Mouse (Mus musculus): ENCODE data around the gene Ercc1. TPM values are rescaled to one million over a fixed set of nuclear protein-coding genes. Genes with fewer than 3 reads are reported as not detected.

The Ercc1 gene
- polyA plus RNA-seq, 1 experiment from 2014 or later: 86.0 TPM

- Histone ChIP-seq H3K4me3 (ENCODE audit: low read depth, low read length) (no peak overlapping the region), H3K27ac (ENCODE audit: low read length) (no peak overlapping the region), H3K4me2 (replicated peaks; ENCODE audit: low read depth, low read length) (no peak overlapping the region), H3K9me3 (ENCODE audit: control insufficient read depth, low read depth, low read length) (no peaks in the 10 kb centered on the region), H3K4me1 (ENCODE audit: control insufficient read depth, insufficient read depth, low read length) (0 out of 2 replicates have a peak, but pooled peaks cover 2% of the 10 kb centered on the region), H3K27me3 (ENCODE audit: control insufficient read depth, insufficient read depth, low read length) (no peaks in the 10 kb centered on the region), H3K9ac (replicated peaks; ENCODE audit: low read depth, low read length) (no peak overlapping the region), H3K36me3 (ENCODE audit: control insufficient read depth, insufficient read depth, low read length) (peaks cover 52% of the 10 kb centered on the region)
- WGBS: 82% methylated on average over 8 of the region's 8 CpGs
- ATAC-seq (ENCODE audit: insufficient number of reproducible peaks, insufficient read depth, low FRiP score, low read depth): no peak
Measured at GRCm38 (mm10) chr7:19394484-19394883, 49.9 kb downstream of the Ercc1 start.

- 0 out of 2 replicates have a peak, but pooled peaks cover 6% of the 10 kb centered on the region for H3K4me1 ChIP-seq (ENCODE audit: control insufficient read depth, insufficient read depth, low read length)
- peak overlapping the region; percentile 55 for H3K4me2 ChIP-seq (replicated peaks; ENCODE audit: low read depth, low read length)
- peaks cover 7% of the 10 kb centered on the region; the same call in 1 of the 2 replicates for H3K36me3 ChIP-seq (ENCODE audit: control insufficient read depth, insufficient read depth, low read length)
- peak overlapping the region; percentile 6; the same call in 1 of the 2 replicates for H3K9ac ChIP-seq (replicated peaks; ENCODE audit: low read depth, low read length)
- WGBS: 2% methylated on average over 26 of the region's 27 CpGs
- peak; percentile 57 for ATAC-seq (ENCODE audit: insufficient number of reproducible peaks, insufficient read depth, low FRiP score, low read depth)
- 0 out of 2 replicates have a peak overlapping the region, but pooled peaks have one; percentile 15 for H3K27ac ChIP-seq (ENCODE audit: low read length)
- H3K27me3 ChIP-seq (ENCODE audit: control insufficient read depth, insufficient read depth, low read length): 0 out of 2 replicates have a peak, but pooled peaks cover 4% of the 10 kb centered on the region
- peak overlapping the region; percentile 26 for H3K4me3 ChIP-seq (ENCODE audit: low read depth, low read length)
- no peaks in the 10 kb centered on the region for H3K9me3 ChIP-seq (ENCODE audit: control insufficient read depth, low read depth, low read length)
Measured at GRCm38 (mm10) chr7:19399496-19400280, 55.1 kb downstream of the Ercc1 start.

DNA sequence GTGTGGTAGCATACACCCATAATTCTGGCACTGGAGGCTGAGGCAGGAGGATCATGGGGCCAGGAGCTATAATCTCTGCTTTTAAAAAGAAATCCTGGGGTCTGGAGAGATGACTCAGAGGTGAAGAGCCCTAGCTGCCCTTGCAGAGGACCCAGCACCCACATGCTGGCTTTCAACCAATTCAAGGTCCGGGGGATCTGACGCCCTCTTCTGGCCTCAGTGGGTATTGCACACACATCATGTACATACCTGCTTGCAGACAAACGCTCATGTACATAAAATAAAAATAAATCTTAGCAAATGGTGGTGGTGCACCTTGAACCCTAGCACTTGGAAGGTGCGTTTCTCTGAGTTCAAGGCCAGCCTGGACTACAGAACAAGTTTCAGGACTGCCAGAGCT is 56.4 kb downstream of the Ercc1 start:
- no peak for ATAC-seq (ENCODE audit: insufficient number of reproducible peaks, insufficient read depth, low FRiP score, low read depth)
- WGBS: 92% methylated on average over 4 of the region's 4 CpGs
- 0 out of 2 replicates have a peak, but pooled peaks cover 6% of the 10 kb centered on the region for H3K4me1 ChIP-seq (ENCODE audit: control insufficient read depth, insufficient read depth, low read length)
- no peaks in the 10 kb centered on the region for H3K9me3 ChIP-seq (ENCODE audit: control insufficient read depth, low read depth, low read length)
- no peaks in the 10 kb centered on the region for H3K36me3 ChIP-seq (ENCODE audit: control insufficient read depth, insufficient read depth, low read length)
- H3K4me3 ChIP-seq (ENCODE audit: low read depth, low read length): no peak overlapping the region
- H3K4me2 ChIP-seq (replicated peaks; ENCODE audit: low read depth, low read length): no peak overlapping the region
- no peak overlapping the region for H3K27ac ChIP-seq (ENCODE audit: low read length)
- H3K27me3 ChIP-seq (ENCODE audit: control insufficient read depth, insufficient read depth, low read length): 0 out of 2 replicates have a peak, but pooled peaks cover 4% of the 10 kb centered on the region
- no peak overlapping the region for H3K9ac ChIP-seq (replicated peaks; ENCODE audit: low read depth, low read length)

GRCm38 (mm10) chr7:19402535-19403112 is 58.0 kb downstream of the Ercc1 start:
- ATAC-seq (ENCODE audit: insufficient number of reproducible peaks, insufficient read depth, low FRiP score, low read depth): no peak
- Histone ChIP-seq H3K9ac (replicated peaks; ENCODE audit: low read depth, low read length) (no peak overlapping the region), H3K4me3 (ENCODE audit: low read depth, low read length) (no peak overlapping the region), H3K36me3 (ENCODE audit: control insufficient read depth, insufficient read depth, low read length) (no peaks in the 10 kb centered on the region), H3K9me3 (ENCODE audit: control insufficient read depth, low read depth, low read length) (no peaks in the 10 kb centered on the region), H3K4me1 (ENCODE audit: control insufficient read depth, insufficient read depth, low read length) (0 out of 2 replicates have a peak, but pooled peaks cover 6% of the 10 kb centered on the region), H3K27ac (ENCODE audit: low read length) (no peak overlapping the region), H3K4me2 (replicated peaks; ENCODE audit: low read depth, low read length) (no peak overlapping the region), H3K27me3 (ENCODE audit: control insufficient read depth, insufficient read depth, low read length) (0 out of 2 replicates have a peak, but pooled peaks cover 4% of the 10 kb centered on the region)
- WGBS: 84% methylated on average over 9 of the region's 9 CpGs

GRCm38 (mm10) chr7:19403731-19404296 is 59.2 kb downstream of the Ercc1 start, which contains the start of gene Klc3:
Gene Klc3, minus strand, starts transcription at chr7:19404104.
- H3K4me2 ChIP-seq (replicated peaks; ENCODE audit: low read depth, low read length): peak within 1 kb of the TSS; percentile 77
- H3K4me1 ChIP-seq (ENCODE audit: control insufficient read depth, insufficient read depth, low read length): 0 out of 2 replicates have a peak, but pooled peaks cover 6% of the 10 kb centered on the region
- ATAC-seq (ENCODE audit: insufficient number of reproducible peaks, insufficient read depth, low FRiP score, low read depth): peak; percentile 80
- H3K4me3 ChIP-seq (ENCODE audit: low read depth, low read length): peak within 1 kb of the TSS; percentile 56
- WGBS: 1% methylated on average over 53 of the region's 62 CpGs
- no peaks in the 10 kb centered on the region for H3K9me3 ChIP-seq (ENCODE audit: control insufficient read depth, low read depth, low read length)
- H3K9ac ChIP-seq (replicated peaks; ENCODE audit: low read depth, low read length): peak within 1 kb of the TSS; percentile 41
- no peaks in the 10 kb centered on the region for H3K36me3 ChIP-seq (ENCODE audit: control insufficient read depth, insufficient read depth, low read length)
- H3K27me3 ChIP-seq (ENCODE audit: control insufficient read depth, insufficient read depth, low read length): 0 out of 2 replicates have a peak, but pooled peaks cover 4% of the 10 kb centered on the region
- H3K27ac ChIP-seq (ENCODE audit: low read length): no peak within 1 kb of the TSS

GRCm38 (mm10) chr7:19404476-19404875 is 59.9 kb downstream of the Ercc1 start, which contains the start of gene Ckm:
Gene Ckm, plus strand, starts transcription at chr7:19404776.
- peak within 1 kb of the TSS; percentile 41 for H3K9ac ChIP-seq (replicated peaks; ENCODE audit: low read depth, low read length)
- peak within 1 kb of the TSS; percentile 56 for H3K4me3 ChIP-seq (ENCODE audit: low read depth, low read length)
- no peaks in the 10 kb centered on the region for H3K36me3 ChIP-seq (ENCODE audit: control insufficient read depth, insufficient read depth, low read length)
- H3K27me3 ChIP-seq (ENCODE audit: control insufficient read depth, insufficient read depth, low read length): 0 out of 2 replicates have a peak, but pooled peaks cover 4% of the 10 kb centered on the region
- 50% methylated on average over 7 of the region's 7 CpGs for WGBS
- H3K4me2 ChIP-seq (replicated peaks; ENCODE audit: low read depth, low read length): peak within 1 kb of the TSS; percentile 77
- no peaks in the 10 kb centered on the region for H3K9me3 ChIP-seq (ENCODE audit: control insufficient read depth, low read depth, low read length)
- H3K27ac ChIP-seq (ENCODE audit: low read length): no peak within 1 kb of the TSS
- ATAC-seq (ENCODE audit: insufficient number of reproducible peaks, insufficient read depth, low FRiP score, low read depth): no peak
- H3K4me1 ChIP-seq (ENCODE audit: control insufficient read depth, insufficient read depth, low read length): 0 out of 2 replicates have a peak, but pooled peaks cover 4% of the 10 kb centered on the region

DNA sequence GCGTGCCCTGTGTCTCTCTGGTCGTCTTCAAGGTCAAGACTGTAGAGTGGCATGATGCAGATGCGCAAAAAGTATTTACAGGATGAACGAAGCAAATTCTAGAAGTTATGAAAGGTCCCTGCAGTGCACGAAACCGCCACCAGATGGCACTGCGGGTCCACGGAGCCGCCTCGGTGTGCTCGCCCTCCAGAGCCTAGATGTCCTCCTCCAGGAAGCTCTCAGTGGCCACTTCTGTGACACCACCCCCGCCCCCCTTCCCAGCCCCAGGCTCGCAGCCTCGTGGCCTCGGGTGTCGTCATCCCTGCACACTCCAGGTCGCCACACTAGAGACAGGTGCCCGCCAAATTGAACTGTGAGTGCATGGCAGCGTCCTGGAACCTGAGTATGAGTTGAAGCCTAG is 60.8 kb downstream of the Ercc1 start:
- H3K36me3 ChIP-seq (ENCODE audit: control insufficient read depth, insufficient read depth, low read length): no peaks in the 10 kb centered on the region
- H3K27me3 ChIP-seq (ENCODE audit: control insufficient read depth, insufficient read depth, low read length): 0 out of 2 replicates have a peak, but pooled peaks cover 4% of the 10 kb centered on the region
- H3K27ac ChIP-seq (ENCODE audit: low read length): no peak overlapping the region
- no peak overlapping the region for H3K4me3 ChIP-seq (ENCODE audit: low read depth, low read length)
- peak; percentile 57; the same call in 1 of the 2 replicates for ATAC-seq (ENCODE audit: insufficient number of reproducible peaks, insufficient read depth, low FRiP score, low read depth)
- peak overlapping the region; percentile 28; the same call in 1 of the 2 replicates for H3K4me2 ChIP-seq (replicated peaks; ENCODE audit: low read depth, low read length)
- H3K9ac ChIP-seq (replicated peaks; ENCODE audit: low read depth, low read length): no peak overlapping the region
- WGBS: 3% methylated on average over 19 of the region's 19 CpGs
- no peaks in the 10 kb centered on the region for H3K4me1 ChIP-seq (ENCODE audit: control insufficient read depth, insufficient read depth, low read length)
- H3K9me3 ChIP-seq (ENCODE audit: control insufficient read depth, low read depth, low read length): no peaks in the 10 kb centered on the region
